Mouse (Mus musculus) limb, embryonic 14.5 days (tissue): ENCODE measurements at regions not wholly inside any gene's neighbourhood (a gene's known extent, or its start where the extent isn't known, plus 50 kb on each side); places are given as distances from the start of the nearest gene placed in this dataset.

Source experiments
- ATAC-seq: fragments of 200-750 bp; cut with Nextera tagmentation; 2 replicates; pipeline ENCODE4 v1.8.0; 2017; ENCODE audit warnings: low read depth, moderate number of reproducible peaks, moderate TSS enrichment; ENCODE audit not compliant: low FRiP score
- DNase-seq: peaks from one replicate; pipeline ENCODE4 v3.0.0-alpha.2; 2015; ENCODE audit warnings: low spot score
- H3K27ac ChIP-seq: fragments of 300-500 bp; sonication (generic); replicated peaks from 2 replicates; pipeline ENCODE4 v1.5.1; 2014; ENCODE audit warnings: low read depth, mild to moderate bottlenecking, low read length, moderate library complexity, mixed read lengths
- H3K27me3 ChIP-seq: fragments of 300-500 bp; sonication (generic); 2 replicates; pipeline ENCODE4 v1.6.1; 2014; ENCODE audit warnings: low read length, mixed read lengths; ENCODE audit not compliant: control insufficient read depth, insufficient read depth
- H3K36me3 ChIP-seq: fragments of 300-500 bp; sonication (generic); 2 replicates; pipeline ENCODE4 v1.6.1; 2014; ENCODE audit warnings: mild to moderate bottlenecking, low read length, moderate library complexity, mixed read lengths; ENCODE audit not compliant: control insufficient read depth, insufficient read depth
- H3K4me1 ChIP-seq: fragments of 300-500 bp; sonication (generic); 2 replicates; pipeline ENCODE4 v1.6.1; 2014; ENCODE audit warnings: antibody characterized with exemption, low read length, mixed read lengths; ENCODE audit not compliant: control insufficient read depth, insufficient read depth
- H3K4me2 ChIP-seq: fragments of 300-500 bp; sonication (generic); replicated peaks from 2 replicates; pipeline ENCODE4 v1.6.1; 2014; ENCODE audit warnings: low read depth, mild to moderate bottlenecking, low read length, moderate library complexity; ENCODE audit not compliant: severe bottlenecking
- H3K4me3 ChIP-seq: fragments of 300-500 bp; sonication (generic); replicated peaks from 2 replicates; pipeline ENCODE4 v1.5.1; 2014; ENCODE audit warnings: low read length
- H3K9ac ChIP-seq: fragments of 300-500 bp; sonication (generic); 2 replicates; pipeline ENCODE4 v1.6.1; 2014; ENCODE audit warnings: mild to moderate bottlenecking, low read depth, low read length, moderate library complexity; ENCODE audit not compliant: severe bottlenecking
- H3K9me3 ChIP-seq: fragments of 300-500 bp; sonication (generic); 2 replicates; pipeline ENCODE4 v1.6.1; 2016; ENCODE audit warnings: low read length; ENCODE audit not compliant: control insufficient read depth
- POLR2A ChIP-seq: fragments of 200-500 bp; IDR thresholded peaks from 2 replicates; pipeline ENCODE4 v1.8.0; 2012; ENCODE audit warnings: inconsistent platforms, mild to moderate bottlenecking, moderate library complexity, borderline replicate concordance; ENCODE audit not compliant: insufficient read depth, insufficient read length; ENCODE audit errors: extremely low read depth
- WGBS: fragments of 180-500 bp; shearing (Covaris S2); extraction: QIAGEN DNeasy Blood & Tissue Kit; methylation state at CpG from one replicate; pipeline ENCODE4 v1.1.7; 2014; 5-methylcytosine and 5-hydroxymethylcytosine counted together

GRCm38 (mm10) chr4:7341159-7341558 is 897.7 kb downstream of the Car8 start:
- no peak for ATAC-seq
- no peak for TF ChIP-seq POLR2A
- Histone ChIP-seq H3K4me1 (no peaks in the 10 kb centered on the region), H3K4me2 (no peak overlapping the region), H3K9ac (no peak overlapping the region), H3K9me3 (no peaks in the 10 kb centered on the region), H3K27me3 (no peaks in the 10 kb centered on the region), H3K36me3 (no peaks in the 10 kb centered on the region), H3K4me3 (no peak overlapping the region), H3K27ac (no peak overlapping the region)
- 86% methylated on average over 1 of the region's 1 CpGs for WGBS
- no peak for DNase-seq

GRCm38 (mm10) chr4:7314261-7314660 is 924.6 kb downstream of the Car8 start:
- no peaks in the 10 kb centered on the region for H3K9me3 ChIP-seq
- WGBS: 82% methylated on average over 4 of the region's 4 CpGs
- ATAC-seq: no peak
- no peak for TF ChIP-seq POLR2A
- no peaks in the 10 kb centered on the region for H3K4me1 ChIP-seq
- H3K4me3 ChIP-seq: no peak overlapping the region
- H3K9ac ChIP-seq: no peak overlapping the region
- H3K27me3 ChIP-seq: no peaks in the 10 kb centered on the region
- no peaks in the 10 kb centered on the region for H3K36me3 ChIP-seq
- no peak for DNase-seq
- H3K27ac ChIP-seq: no peak overlapping the region
- H3K4me2 ChIP-seq: no peak overlapping the region

GRCm38 (mm10) chr4:7313219-7313618 is 925.6 kb downstream of the Car8 start:
- no peaks in the 10 kb centered on the region for H3K36me3 ChIP-seq
- H3K27ac ChIP-seq: no peak overlapping the region
- DNase-seq (no peak), ATAC-seq (no peak)
- TF ChIP-seq POLR2A: no peak
- no peak overlapping the region for H3K9ac ChIP-seq
- H3K4me2 ChIP-seq: no peak overlapping the region
- H3K4me1 ChIP-seq: no peaks in the 10 kb centered on the region
- 83% methylated on average over 2 of the region's 2 CpGs for WGBS
- no peaks in the 10 kb centered on the region for H3K27me3 ChIP-seq
- H3K4me3 ChIP-seq: no peak overlapping the region
- no peaks in the 10 kb centered on the region for H3K9me3 ChIP-seq

DNA sequence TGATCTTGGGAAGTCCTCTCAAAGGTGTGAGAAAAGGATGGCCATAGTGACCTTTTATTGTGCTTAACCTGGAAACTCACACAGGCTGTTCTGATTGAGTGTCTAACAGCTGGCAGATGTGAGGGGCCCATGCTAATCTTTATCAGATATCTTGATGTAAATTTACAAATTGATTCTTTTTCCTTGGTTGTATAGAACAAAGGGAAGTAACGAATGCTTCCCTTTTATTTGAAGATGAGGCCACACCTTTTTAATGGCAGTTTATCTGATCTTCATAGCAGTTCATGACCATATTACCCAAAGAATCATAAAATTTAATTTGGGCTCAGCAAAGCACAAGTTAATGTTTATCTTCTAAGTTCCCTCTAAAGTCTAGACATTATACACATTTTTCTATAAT is 926.7 kb downstream of the Car8 start:
- no peaks in the 10 kb centered on the region for H3K4me1 ChIP-seq
- WGBS: 64% methylated on average over 1 of the region's 1 CpGs
- DNase-seq: no peak
- no peak overlapping the region for H3K27ac ChIP-seq
- TF ChIP-seq POLR2A: no peak
- H3K4me3 ChIP-seq: no peak overlapping the region
- no peak overlapping the region for H3K4me2 ChIP-seq
- no peak overlapping the region for H3K9ac ChIP-seq
- H3K27me3 ChIP-seq: no peaks in the 10 kb centered on the region
- H3K9me3 ChIP-seq: no peaks in the 10 kb centered on the region
- no peak for ATAC-seq
- H3K36me3 ChIP-seq: no peaks in the 10 kb centered on the region

- H3K27me3 ChIP-seq: no peaks in the 10 kb centered on the region
- WGBS: 71% methylated on average over 4 of the region's 4 CpGs
- ATAC-seq: no peak
Observed at GRCm38 (mm10) chr4:7269047-7269446, 969.8 kb downstream of the Car8 start.

GRCm38 (mm10) chr4:7256486-7256885 is 982.4 kb downstream of the Car8 start:
- no peaks in the 10 kb centered on the region for H3K27me3 ChIP-seq
- TF ChIP-seq POLR2A: no peak
- no peak overlapping the region for H3K27ac ChIP-seq
- ATAC-seq: no peak
- no peak overlapping the region for H3K4me3 ChIP-seq
- 74% methylated on average over 2 of the region's 2 CpGs for WGBS
- no peak overlapping the region for H3K4me2 ChIP-seq
- H3K9ac ChIP-seq: no peak overlapping the region
- no peak for DNase-seq
- H3K4me1 ChIP-seq: no peaks in the 10 kb centered on the region
- H3K36me3 ChIP-seq: no peaks in the 10 kb centered on the region
- H3K9me3 ChIP-seq: no peaks in the 10 kb centered on the region

More at GRCm38 (mm10) chr4:7269047-7269446, 969.8 kb downstream of the Car8 start:
- no peak for TF ChIP-seq POLR2A
- DNase-seq: no peak
- Histone ChIP-seq H3K27ac (no peak overlapping the region), H3K9ac (no peak overlapping the region), H3K4me2 (no peak overlapping the region), H3K9me3 (no peaks in the 10 kb centered on the region), H3K4me1 (no peaks in the 10 kb centered on the region), H3K36me3 (no peaks in the 10 kb centered on the region), H3K4me3 (no peak overlapping the region)
